Mouse (Mus musculus) adrenal gland, postnatal 10 days (tissue): ENCODE results near the gene Ggta1. TPM values are rescaled to one million over a fixed set of nuclear protein-coding genes. Genes with fewer than 3 reads are reported as not detected.

Experiments used
- DNase-seq: peaks from one replicate; pipeline ENCODE4 v3.0.0; 2021; ENCODE audit warnings: mixed read lengths
- long read RNA-seq, 2 experiments: library from polyadenylated mRNA; stranded (forward); transcript quantifications; one replicate each; pipeline ENCODE4 v2.0.0; 2021
- total RNA-seq, 2 experiments: library from RNA; stranded (reverse); gene quantifications; 2 replicates each; pipeline ENCODE4 v1.2.3; 2021

The Ggta1 gene
- total RNA-seq = 10 to 100 TPM; 15.1 to 16.5 TPM
- long read RNA-seq, experiment 1, partial matches to known transcripts = 3 of 18 reads
- long read RNA-seq, experiment 1, other reads (novel, unspliced or antisense) = 11 of 18 reads
- long read RNA-seq, experiment 2, partial matches to known transcripts = 5 of 13 reads
- long read RNA-seq, experiment 2, other reads (novel, unspliced or antisense) = 4 of 13 reads

DNA sequence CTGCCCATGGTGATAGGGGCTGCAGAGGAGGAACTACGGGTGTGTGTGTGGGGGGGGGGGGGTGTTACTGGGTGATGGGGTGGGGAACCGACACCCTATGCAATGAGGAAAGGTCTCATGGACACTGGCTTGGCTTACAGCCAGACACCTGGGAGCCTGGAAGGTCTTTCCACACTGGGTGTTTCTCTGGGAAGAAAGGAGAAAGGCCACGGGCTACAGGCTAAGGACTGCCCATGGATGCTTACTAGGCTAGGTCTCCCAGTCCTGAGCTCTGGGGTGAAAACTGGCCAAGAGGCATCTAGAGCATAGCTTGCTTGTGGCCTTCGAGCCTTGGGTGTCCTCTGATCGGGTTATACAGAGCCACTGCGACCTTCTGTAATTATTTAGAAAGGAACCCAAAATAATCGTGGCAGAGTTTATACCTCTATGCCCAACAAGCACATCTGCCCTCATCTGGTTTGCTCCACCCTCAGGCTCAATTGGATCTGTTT lies at the start of gene Ggta1:
Gene Ggta1 (minus strand): TSS at position 441 of the 491 bp plus-strand sequence.
- no peak for DNase-seq

DNA sequence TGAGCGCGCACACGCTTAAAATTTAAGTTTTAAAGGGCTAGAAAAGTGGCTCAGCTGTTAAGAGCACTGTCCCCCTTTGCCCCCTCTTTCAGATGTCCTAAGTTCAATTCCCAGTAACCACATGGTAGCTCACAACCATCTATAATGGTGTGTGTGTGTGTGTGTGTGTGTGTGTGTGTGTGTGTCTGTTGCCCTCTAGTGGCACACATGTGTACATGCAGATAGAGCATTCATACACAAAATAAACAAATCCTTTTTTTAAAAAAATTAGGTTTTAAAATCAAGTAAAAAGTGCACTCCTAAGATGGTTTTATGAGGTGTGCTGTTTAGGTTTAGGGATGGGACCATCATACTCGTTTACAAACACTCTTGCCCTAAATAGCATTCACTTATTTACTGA lies 49.2 kb upstream of the Ggta1 start:
- no peak for DNase-seq

DNA sequence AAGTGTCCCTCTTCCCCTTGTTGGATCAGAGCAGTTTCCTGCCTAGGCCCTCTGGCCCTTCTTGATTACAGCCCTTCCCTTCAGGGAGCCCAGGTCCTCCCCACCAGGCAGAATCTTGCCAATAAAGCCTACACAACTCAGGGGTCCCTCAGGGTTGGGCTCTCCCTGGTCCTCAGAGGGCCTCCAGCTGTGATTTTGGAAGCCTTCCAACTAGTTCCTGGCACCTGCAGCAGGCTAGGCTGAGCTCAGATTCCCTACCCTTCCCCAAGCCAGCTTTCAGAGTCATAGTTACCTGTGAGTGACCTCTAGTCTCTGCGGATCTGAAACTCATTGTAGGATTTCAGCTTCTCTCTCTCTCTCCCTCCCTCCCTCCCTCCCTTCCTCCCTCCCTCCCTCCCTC lies 47.9 kb upstream of the Ggta1 start:
- DNase-seq = peak; percentile 71

DNA sequence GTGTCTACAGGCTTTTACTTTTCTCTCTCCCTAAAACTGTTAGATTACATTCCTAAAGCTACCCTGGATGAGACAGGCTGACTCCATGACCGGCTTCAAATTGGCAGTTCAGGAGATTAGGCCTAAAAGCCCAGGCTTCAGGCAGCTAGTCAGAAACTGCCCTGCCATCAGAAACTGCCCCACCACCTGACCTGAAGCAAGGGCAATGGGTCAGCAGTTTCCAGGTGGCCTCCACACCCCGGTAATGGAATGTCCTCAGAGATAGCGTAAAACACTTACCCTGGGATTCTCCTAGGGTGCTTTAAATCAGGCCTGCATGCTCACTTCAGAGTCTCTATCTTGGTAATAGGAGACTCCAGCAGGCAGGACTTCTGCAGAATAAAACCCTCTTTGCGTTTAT lies 46.9 kb upstream of the Ggta1 start:
- no peak for DNase-seq

DNA sequence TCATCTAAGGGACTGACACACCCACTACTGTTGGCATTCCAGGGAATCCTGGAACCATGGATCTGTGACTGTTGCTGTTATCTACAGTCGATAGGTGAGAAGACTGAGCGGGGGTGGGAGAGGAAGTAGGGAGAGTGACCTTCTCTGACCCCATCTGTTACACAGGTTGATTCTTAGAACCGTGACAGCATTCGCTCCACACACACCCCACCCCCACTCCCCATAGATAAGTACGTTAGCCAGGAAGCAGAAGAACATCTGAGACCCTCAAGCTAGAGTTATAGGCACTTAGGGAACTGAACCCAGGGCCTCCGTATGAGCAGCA lies 46.3 kb upstream of the Ggta1 start:
- DNase-seq = no peak

DNA sequence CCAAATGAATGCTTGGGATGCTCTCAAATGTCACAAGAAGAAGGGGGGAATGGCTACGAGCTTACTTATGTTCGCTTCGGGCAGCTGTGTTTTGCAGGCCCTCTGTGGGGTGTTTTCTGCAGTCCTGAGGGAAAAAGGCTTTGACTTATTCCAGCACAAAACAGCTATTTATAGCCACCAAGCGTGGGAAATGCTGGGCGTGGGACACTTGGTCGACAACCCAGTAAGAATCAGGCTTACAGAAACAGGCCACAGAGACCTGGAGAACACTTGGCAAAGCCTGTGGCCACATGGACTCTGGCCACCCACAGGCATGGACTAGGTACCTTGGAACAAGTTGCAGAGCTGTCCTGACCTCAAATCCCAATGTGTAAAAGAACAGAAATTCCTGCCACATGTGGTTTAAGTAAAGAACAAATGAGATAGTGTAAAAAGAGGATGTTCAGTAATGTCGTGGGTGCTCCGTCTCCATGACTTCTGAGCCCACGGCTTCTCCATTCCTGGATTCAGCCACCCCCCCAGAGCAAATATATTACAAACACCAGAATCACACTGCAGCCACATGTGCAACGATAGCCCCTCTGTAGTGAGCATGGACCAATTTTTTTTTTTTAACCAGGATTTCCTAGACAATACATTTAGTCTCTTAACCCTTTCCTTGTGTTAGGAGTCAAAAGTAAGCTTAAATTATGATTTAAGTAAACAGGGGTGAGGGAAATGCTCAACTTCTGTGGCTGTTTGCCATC lies 45.7 kb upstream of the Ggta1 start:
- peak; percentile 74 for DNase-seq

DNA sequence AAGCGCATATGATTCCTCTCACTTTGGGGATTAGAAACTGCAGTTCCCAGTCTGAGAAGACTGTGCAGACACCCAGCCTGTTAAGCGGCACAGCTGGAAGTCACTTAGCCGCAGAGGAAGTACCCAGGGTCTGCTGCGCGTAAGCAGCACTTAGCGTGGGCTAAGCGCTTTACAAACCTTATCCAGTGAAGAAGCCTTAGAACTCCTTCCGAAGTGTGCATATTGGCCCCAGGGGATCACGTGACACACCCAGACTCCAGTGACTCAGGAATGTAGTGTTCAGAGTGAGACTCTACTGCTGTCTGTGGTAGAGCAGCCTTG lies 44.1 kb upstream of the Ggta1 start:
- no peak for DNase-seq

DNA sequence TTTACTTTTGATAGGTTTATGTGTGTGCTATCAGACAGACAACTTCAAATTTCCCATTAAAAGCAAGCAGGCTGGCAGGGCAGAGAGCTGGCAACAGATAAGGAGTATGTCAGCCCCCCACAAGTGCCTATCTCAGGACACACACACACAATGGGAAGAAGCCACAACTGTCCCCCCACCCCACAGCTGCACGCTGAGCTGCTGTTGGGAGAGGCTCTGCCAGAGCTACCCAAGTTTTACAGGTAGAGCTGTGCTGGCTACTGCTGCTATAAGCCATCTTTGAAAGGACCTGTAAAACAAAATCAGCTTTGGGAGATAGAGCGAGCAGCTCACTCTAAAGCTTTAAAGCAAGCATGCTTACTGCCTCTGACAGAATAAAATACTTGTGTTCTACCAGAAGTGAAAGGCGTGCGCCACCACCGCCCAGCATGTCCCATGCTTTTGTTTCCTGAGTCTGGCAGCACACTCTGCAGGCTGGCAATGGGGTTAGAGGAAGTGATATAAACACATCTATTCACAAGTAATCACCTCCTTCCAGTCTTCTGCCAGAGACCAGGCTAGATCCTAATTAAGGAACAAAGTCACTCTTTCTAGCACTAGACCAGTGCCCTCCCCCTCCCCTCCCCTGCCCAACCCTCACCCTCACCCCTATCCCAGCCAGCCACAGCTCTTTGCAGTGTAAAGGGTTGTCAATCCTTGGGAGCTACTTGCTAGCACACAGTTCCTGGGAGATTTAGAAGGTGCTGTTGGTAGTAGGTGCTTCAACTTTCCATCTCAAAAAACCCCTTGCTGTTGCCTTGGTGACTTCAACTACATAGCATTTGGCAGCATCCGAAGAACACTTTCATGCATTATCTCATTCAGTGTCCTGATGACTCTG lies 43.5 kb upstream of the Ggta1 start:
- DNase-seq = no peak

DNA sequence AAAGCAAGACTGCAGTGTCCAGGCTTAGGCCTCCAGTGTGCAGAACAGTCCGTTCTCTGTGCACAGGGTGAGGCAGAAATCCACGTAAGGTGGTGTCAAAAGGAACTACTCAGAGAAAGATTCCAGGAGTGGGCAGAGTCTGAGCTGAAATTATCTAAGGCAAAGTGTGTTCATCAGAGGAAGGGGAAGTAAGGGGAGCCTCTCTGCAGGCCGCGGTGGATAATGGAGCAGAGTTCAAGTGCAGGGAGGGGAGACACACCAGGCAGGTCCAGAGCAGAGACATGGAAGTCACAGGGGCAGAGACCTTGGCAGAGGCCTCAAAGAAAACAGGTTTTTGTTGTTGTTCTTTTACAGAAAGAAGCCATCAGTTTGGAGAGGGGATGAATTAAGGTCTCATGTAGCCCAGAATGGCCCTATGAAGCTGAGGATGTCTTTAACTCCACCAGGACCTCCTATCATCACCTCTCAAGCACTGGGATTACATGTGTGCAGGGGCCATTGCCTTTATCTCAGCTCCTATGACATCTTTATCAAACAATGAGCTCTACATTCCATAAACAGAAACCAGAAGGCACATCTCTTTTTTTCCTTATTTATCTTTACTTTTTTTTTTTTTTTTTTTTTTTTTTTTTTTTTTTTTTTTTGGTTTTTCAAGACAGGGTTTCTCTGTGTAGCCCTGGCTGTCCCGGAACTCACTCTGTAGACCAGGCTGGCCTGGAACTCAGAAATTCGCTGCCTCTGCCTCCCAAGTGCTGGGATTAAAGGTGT lies 42.7 kb upstream of the Ggta1 start:
- no peak for DNase-seq

DNA sequence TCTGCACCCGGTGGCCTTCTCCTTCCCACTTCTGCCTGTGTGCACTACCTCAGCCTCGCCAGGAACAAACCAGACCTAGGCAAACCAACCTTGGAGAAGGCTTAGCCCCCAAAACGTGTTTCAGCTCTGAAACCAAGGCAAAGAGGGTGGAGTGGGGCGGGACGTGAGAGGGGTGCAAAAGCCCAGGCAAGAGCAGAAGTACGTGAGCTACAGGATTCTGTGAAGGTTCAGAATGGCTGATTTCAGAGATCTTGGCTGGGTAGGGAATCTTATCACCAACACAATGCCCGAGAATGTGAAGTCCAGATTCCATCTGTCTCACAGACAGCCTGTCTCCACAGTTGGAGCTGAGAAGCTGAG lies 41.4 kb upstream of the Ggta1 start:
- no peak for DNase-seq

DNA sequence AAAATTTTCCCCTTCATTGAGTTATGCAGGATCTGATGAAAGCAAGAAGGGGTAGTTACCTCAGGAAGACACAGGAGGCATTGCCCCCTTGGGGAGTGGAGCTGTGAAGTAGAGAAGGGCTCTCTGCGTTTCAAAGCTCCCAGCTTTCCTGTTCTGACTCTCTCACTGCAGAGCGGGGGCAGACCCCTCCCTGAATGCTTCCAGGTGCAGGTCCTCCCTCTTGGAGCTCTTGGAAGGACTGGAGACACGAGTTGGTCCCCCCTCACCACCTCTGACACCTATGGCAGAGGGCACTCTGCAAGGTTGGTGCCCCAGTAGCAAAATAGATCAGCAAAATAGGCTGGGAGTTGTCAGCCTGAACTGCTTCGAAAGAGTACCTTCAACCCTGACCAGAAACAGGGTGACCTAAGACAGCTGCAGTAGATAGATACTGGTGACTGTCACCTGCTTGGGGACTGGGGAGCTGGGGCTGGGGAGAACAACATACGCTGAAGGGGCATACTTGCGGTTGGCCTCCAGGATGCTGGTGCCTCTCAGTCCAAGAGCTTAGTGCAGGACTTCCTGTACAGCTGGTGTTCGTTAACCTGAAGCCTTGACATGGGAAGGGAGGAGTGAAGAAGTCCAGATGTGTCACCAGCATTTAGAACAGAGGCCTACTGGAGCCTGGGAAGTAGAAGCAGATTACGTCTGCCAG lies 40.8 kb upstream of the Ggta1 start:
- DNase-seq = no peak

DNA sequence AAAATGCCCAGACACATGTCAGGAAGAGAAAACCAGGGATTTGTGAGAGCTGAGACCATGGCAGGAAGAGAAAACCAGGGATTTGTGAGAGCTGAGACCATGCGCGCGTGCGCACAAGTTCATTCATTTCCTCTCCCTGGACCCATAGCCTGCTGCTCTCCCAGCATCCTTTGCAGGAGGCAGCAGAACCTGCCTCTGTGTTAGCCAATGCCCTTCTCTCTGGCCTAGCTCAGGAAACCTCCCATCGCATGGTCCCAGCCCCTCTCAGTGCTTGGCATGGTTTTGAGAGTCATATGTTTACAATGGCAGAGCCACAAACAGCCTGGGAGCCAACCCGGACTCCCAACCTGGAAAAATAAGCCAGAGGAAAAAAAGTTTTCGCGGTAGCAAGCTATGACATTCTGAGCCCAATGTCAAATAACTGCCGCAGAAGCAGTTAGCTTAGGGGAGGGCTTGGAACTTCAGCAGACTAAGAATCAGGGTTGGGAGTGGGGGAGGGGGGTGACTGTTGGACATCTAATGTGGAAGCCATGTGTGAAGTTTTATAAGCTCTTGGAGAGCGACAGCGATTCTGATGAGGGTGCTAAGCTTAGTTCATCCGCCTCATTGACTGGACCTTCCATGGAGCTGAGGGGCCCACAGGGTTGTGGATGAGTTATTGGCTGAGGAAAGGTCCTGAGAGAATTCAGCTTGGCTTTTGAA lies 40.1 kb upstream of the Ggta1 start:
- DNase-seq = no peak

DNA sequence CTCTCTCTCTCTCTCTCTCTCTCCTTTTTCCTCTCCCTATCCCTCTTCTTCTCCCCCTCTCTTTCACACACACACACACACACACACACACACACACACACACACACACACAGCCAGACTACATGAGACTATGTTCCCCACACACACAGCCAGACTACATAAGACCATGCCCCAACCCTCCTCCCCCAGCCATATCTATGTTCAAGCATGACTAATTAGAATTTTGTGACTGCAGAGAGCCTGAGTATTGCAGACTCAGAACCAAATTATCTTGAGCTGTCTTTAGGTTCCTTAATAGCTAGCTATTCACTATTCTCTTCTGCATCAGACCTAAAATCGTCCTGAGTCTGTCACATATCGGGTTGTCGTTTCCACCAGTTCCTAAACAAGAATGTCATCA lies 39.5 kb upstream of the Ggta1 start:
- DNase-seq = no peak

DNA sequence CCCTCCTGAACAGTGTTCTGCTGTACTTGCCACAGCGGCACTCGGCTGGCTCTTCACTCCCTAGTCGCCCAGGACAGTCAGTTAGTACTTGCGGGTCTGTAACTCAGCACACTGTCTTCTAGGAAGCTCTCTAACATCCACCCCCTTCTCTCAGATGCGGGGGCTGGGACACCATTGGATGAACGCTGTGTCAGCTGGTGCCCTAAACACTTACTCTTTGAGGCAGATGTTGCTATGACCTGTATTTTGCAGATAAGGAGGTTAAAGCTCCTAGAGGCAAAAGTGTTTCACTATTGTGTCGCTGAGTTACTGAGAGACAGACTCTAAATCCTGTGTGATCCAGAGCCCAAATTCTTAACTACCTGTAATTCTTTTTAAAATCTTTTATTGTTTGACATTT lies 36.4 kb upstream of the Ggta1 start:
- DNase-seq = no peak

DNA sequence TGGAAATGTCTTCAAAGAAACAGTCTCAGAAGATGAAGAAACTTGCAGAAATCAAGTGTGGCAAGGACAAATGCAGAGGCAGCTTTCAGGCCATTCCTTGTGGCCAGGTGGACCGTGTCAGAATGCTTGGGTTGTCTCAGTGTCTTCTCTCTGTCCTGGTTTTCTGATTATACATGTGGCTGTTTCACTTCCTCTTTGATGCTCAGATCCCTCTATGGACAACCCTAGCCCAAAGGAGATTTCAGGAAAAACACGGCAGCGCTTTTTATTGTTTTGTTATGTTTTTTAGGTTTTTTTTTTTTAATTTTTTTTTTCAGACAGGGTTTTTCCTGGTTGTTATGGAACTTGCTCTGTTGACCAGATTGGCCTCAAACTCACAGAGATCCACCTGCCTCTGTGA lies 35.9 kb upstream of the Ggta1 start:
- DNase-seq = no peak

DNA sequence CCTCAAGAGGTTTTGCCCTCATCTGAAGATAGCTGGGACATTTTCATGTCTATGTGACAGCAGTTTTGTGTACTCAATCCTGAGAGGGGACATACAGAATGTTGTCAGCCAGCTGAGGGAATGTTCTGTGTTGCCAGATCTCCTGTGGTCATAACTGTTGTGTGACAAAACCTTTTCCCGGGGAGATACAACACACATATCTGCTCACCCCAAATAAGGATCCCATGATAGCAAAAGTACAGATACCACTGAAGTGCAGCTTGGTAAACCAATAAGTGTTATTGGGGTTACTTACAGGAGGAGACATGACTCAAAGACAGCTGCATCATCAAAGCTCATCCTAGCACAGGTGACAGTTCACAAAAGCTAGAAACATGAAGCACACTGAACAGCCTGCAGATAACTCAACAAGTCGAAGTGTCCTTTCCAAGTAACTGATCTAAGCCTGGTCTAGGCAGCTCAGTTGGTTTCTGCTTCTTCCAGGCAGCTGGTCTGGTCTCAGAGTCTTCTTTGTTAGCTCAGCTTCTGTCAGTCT lies 34.7 kb upstream of the Ggta1 start:
- DNase-seq = no peak

DNA sequence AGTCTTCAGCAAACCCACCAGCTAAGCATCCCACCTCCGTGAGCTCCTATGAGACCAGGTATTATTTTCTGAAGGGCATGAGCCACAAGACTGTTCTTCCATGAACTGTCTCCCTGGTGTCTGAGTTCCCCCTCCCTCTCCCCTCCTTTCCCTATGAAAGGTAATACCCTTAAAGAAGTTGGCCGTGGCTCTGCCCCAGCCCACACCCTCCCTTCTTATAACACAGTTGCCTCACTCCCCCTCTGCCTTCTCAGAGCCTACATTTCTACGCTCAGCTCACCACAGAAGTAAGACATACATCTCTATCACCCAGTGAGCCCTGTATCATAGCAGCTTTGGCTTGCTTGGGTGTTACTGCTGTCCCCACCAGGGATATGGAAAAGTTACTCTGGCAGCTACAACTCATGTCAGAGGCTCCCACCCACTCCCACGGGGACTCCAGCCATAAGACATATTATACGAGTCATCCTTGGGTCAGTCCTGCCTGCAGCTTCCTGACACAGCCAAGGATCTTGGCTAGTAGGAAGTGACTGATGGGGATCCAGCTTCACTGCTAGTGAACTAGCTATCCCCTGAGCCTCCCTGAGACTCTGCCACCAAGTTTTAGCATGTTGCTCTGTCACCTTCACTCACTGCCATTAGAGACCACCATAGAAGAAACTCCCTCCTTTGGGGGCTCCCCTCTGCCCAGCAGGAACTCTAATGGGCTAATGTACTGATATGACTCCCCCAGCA lies 33.4 kb upstream of the Ggta1 start:
- DNase-seq = no peak

DNA sequence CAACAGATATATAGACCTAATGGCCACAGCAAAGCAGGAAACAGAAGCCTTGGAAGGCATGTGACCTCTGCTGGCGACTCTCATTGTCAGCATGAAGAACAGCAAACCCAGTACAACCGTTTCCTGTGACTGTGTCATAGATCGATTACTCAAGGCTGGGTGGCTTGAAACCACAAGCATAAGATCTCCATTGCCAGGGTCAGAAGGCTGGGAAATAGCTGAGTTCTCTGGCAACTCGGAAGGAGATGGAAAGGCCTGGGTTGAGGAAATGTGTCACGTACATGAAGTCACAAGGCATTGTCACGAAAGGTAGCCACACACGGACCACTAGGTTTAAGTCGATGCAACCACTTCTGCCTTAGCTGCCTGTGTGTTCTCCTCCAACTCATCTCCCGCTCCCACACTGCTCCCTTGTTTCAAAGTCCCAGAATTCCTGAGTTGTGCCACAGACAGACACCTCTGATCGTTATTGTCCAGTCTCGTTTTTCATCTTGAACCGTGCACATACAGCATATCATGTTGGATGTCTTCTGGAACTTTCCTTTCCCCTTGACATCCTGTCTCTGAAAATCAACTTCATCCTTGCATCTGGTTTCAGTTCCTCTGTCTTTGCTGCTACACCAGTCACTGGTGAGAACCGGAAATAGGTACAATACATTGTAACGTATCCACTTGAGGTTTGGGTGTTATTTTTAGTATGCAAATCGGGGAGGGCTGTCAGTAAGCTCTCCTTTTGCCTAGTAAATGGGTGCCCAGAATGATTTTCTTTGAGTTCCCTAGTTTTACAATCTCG lies 32.7 kb upstream of the Ggta1 start:
- no peak for DNase-seq

DNA sequence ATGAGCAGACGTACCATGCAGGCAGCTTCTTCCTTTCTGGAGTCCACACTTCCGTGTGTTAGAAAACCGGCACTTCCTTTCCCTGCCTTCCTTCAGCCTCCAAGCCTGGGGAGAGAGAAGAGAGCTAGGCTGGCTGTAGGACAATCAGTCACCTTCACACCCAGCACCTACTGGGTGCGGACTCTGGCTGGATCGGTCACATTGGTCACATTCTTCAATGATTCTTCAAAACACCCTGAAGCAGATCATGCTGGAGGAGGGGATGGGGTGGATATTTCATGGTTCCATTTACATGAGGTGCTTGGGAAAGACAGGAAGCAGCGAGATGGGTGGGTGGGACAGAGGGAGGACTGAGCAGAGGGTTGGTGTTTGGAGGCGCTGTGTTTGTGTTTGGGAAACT lies 30.5 kb upstream of the Ggta1 start:
- no peak for DNase-seq

DNA sequence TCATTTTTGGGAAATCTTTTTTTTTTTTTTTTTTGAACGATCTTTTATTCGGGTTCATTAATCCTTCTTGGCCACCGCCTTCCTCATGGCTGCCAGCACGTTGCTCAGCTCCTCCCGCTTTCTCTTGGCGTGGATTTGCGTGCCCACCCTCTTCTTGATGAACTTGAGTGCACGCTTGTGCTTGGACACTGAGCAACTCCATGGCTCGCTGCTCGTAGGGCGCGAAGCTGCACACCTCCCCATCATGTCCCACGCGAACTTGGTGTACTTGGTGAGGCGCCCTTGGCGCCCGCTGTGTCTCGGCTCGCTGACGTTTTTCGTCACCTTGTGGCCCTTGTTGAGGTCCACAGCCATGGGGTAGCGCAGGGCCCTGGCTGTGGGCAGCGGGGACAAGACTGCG lies 28.1 kb upstream of the Ggta1 start:
- DNase-seq = no peak
